Mouse (Mus musculus) G1E (cell line): ENCODE measurements at regions not wholly inside any gene's neighbourhood (a gene's known extent, or its start where the extent isn't known, plus 50 kb on each side); places are given as distances from the start of the nearest gene placed in this dataset.

Experiments
- CTCF ChIP-seq: IDR thresholded peaks from 2 replicates; pipeline ENCODE4 v1.5.1; 2012; ENCODE audit warnings: low read depth, low read length, inconsistent platforms, mixed read lengths
- GATA1 ChIP-seq: IDR thresholded peaks from 2 replicates; pipeline ENCODE4 v1.6.1; 2012; ENCODE audit warnings: borderline replicate concordance, low read length, inconsistent platforms, mixed read lengths

GRCm38 (mm10) chrX:19150606-19151005 lies 330.5 kb downstream of the Tex13c3 start:
- TF ChIP-seq CTCF (no peak), GATA1 (no peak)
